Mouse (Mus musculus) CH12.LX (cell line): ENCODE results near the gene Podnl1. TPM values are rescaled to one million over a fixed set of nuclear protein-coding genes. Genes with fewer than 3 reads are reported as not detected.

Source experiments
- DNase-seq: peaks from one replicate; pipeline ENCODE4 v3.0.0-alpha.2; 2013; ENCODE audit errors: extremely low read depth
- H3K27ac ChIP-seq: 2 replicates; pipeline ENCODE4 v1.5.1; 2012; ENCODE audit warnings: low read depth, mild to moderate bottlenecking, control low read depth, moderate library complexity; ENCODE audit not compliant: insufficient read depth
- H3K27me3 ChIP-seq: replicated peaks from 2 replicates; pipeline ENCODE3; 2012; ENCODE audit warnings: inconsistent platforms
- H3K36me3 ChIP-seq, 2 experiments: replicated peaks in 1 of 2; 2 replicates each; pipeline versions ENCODE3 to v1.6.1; 2012; ENCODE audit warnings: inconsistent platforms in 1 of 2, low read length in 1 of 2, mild to moderate bottlenecking in 1 of 2, mixed read lengths in 1 of 2, moderate library complexity in 1 of 2; ENCODE audit not compliant: control insufficient read depth in 1 of 2, insufficient read depth in 1 of 2
- H3K4me1 ChIP-seq, 2 experiments: 2 replicates each; pipeline ENCODE4 v1.6.1; 2012; ENCODE audit warnings: inconsistent platforms in 1 of 2, moderate library complexity in 1 of 2; ENCODE audit not compliant: insufficient read depth in 2 of 2, control insufficient read depth in 1 of 2
- H3K4me2 ChIP-seq: 2 replicates; pipeline ENCODE4 v1.6.1; 2012; ENCODE audit warnings: low read depth, mild to moderate bottlenecking, control low read depth; ENCODE audit not compliant: poor library complexity, insufficient read depth, severe bottlenecking
- H3K4me3 ChIP-seq, 3 experiments: fragments of 150-350 bp in 1 of 3; sonication (generic) in 1 of 3; replicated peaks in 1 of 3; 2 replicates each; pipeline versions ENCODE3 to v1.5.1; 2011 to 2012; ENCODE audit warnings: low read depth in 2 of 3, low read length in 2 of 3, mild to moderate bottlenecking in 2 of 3, moderate library complexity in 2 of 3, control low read depth in 1 of 3, improper control_type of control experiment in 1 of 3, inconsistent platforms in 1 of 3, mixed read lengths in 1 of 3; ENCODE audit not compliant: poor library complexity in 1 of 3
- H3K79me2 ChIP-seq: replicated peaks from 2 replicates; pipeline ENCODE4 v1.6.1; 2012; ENCODE audit warnings: mild to moderate bottlenecking, moderate library complexity; ENCODE audit not compliant: control insufficient read depth, poor library complexity, insufficient read depth, severe bottlenecking; ENCODE audit errors: extremely low read depth
- H3K9ac ChIP-seq: 2 replicates; pipeline ENCODE4 v1.6.1; 2012; ENCODE audit warnings: low read depth, mild to moderate bottlenecking, control low read depth, moderate library complexity; ENCODE audit not compliant: insufficient read depth
- H3K9me3 ChIP-seq: replicated peaks from 2 replicates; pipeline ENCODE3; 2012; ENCODE audit warnings: low read length, inconsistent platforms, mixed read lengths
- CHD1 ChIP-seq: IDR thresholded peaks from 2 replicates; pipeline ENCODE4 v1.6.1; 2012; ENCODE audit warnings: low read depth, low read length, improper control_type of control experiment, inconsistent platforms
- ELF1 ChIP-seq: IDR thresholded peaks from 2 replicates; pipeline ENCODE4 v1.6.1; 2014; ENCODE audit warnings: low read depth, mild to moderate bottlenecking, inconsistent platforms, low read length, improper control_type of control experiment
- EP300 ChIP-seq: IDR thresholded peaks from 2 replicates; pipeline ENCODE4 v1.6.1; 2011; ENCODE audit warnings: low read length, improper control_type of control experiment
- ETS1 ChIP-seq: conservative IDR thresholded peaks from 2 replicates; pipeline ENCODE4 v1.6.1; 2012; ENCODE audit warnings: low read depth, mild to moderate bottlenecking, inconsistent platforms, low read length, improper control_type of control experiment, moderate library complexity
- IRF4 ChIP-seq: IDR thresholded peaks from 2 replicates; pipeline ENCODE4 v1.6.1; 2014; ENCODE audit warnings: low read depth, mild to moderate bottlenecking, inconsistent platforms, low read length, improper control_type of control experiment
- JUN ChIP-seq: IDR thresholded peaks from 2 replicates; pipeline ENCODE4 v1.6.1; 2011; ENCODE audit warnings: low read depth, mild to moderate bottlenecking, low read length, improper control_type of control experiment, moderate library complexity; ENCODE audit not compliant: insufficient read depth
- KAT2A ChIP-seq: IDR thresholded peaks from 2 replicates; pipeline ENCODE4 v1.6.1; 2012; ENCODE audit warnings: low read length, improper control_type of control experiment, inconsistent platforms; ENCODE audit not compliant: insufficient replicate concordance
- MAFK ChIP-seq: IDR thresholded peaks from 2 replicates; pipeline ENCODE4 v1.6.1; 2011; ENCODE audit warnings: low read length, improper control_type of control experiment; ENCODE audit not compliant: insufficient replicate concordance
- MAX ChIP-seq: IDR thresholded peaks from 2 replicates; pipeline ENCODE4 v1.6.1; 2011; ENCODE audit warnings: low read length, improper control_type of control experiment
- MXI1 ChIP-seq: IDR thresholded peaks from 2 replicates; pipeline ENCODE4 v1.6.1; 2011; ENCODE audit warnings: mild to moderate bottlenecking, low read depth, low read length, improper control_type of control experiment
- NELFE ChIP-seq: IDR thresholded peaks from 2 replicates; pipeline ENCODE4 v1.6.1; 2011; ENCODE audit warnings: low read depth, low read length, improper control_type of control experiment
- NRF1 ChIP-seq: IDR thresholded peaks from 2 replicates; pipeline ENCODE4 v1.6.1; 2014; ENCODE audit warnings: low read depth, mild to moderate bottlenecking, inconsistent platforms, low read length, improper control_type of control experiment, moderate library complexity
- RCOR1 ChIP-seq: conservative IDR thresholded peaks from 2 replicates; pipeline ENCODE4 v1.6.1; 2012; ENCODE audit warnings: low read depth, mild to moderate bottlenecking, inconsistent platforms, low read length, improper control_type of control experiment
- SIN3A ChIP-seq: IDR thresholded peaks from 2 replicates; pipeline ENCODE4 v1.6.1; 2012; ENCODE audit warnings: low read length, improper control_type of control experiment, inconsistent platforms
- TCF12 ChIP-seq: IDR thresholded peaks from 2 replicates; pipeline ENCODE4 v1.6.1; 2014; ENCODE audit warnings: low read depth, mild to moderate bottlenecking, inconsistent platforms, low read length, improper control_type of control experiment
- ZC3H11A ChIP-seq: IDR thresholded peaks from 2 replicates; pipeline ENCODE4 v1.6.1; 2012; ENCODE audit warnings: low read depth, mild to moderate bottlenecking, inconsistent platforms, low read length, improper control_type of control experiment
- ZKSCAN1 ChIP-seq: IDR thresholded peaks from 2 replicates; pipeline ENCODE4 v1.6.1; 2012; ENCODE audit warnings: low read depth, inconsistent platforms, low read length, improper control_type of control experiment, borderline replicate concordance
- ZNF384 ChIP-seq: IDR thresholded peaks from 2 replicates; pipeline ENCODE4 v1.6.1; 2012; ENCODE audit warnings: low read depth, low read length, improper control_type of control experiment, inconsistent platforms
- dilution Hi-C: fragments of 300-500 bp; cut with MboI; formaldehyde crosslinking; loops from 2 replicates; pipeline ENCODE4 v1.14.3; 2020; ENCODE audit warnings: low sequenced_read_pairs; ENCODE audit not compliant: extremely low pct_unique_long_range_greater_than_20kb, extremely low pct_ligation_motif_present
- in situ Hi-C: fragments of 300-500 bp; cut with MboI; formaldehyde crosslinking; loops from 3 replicates; pipeline ENCODE4 v1.14.3; 2019; ENCODE audit warnings: low sequenced_read_pairs, low pct_ligation_motif_present, low pct_unique_long_range_greater_than_20kb, mixed read lengths
- polyA plus RNA-seq: library from polyadenylated mRNA; unstranded; fragments of >175 nt; gene quantifications from 2 replicates; pipeline ENCODE4 v1.2.1, GENCODE M21; 2012; ENCODE audit warnings: low read depth; ENCODE audit not compliant: insufficient read length
- total RNA-seq, 2 experiments: library from RNA; depleted of rRNA; stranded (reverse); fragments of 300-350 nt in 1 of 2; fragments of >200 nt in 1 of 2; gene quantifications; 2 replicates each; pipeline ENCODE4 v1.2.3; 2012 to 2014

The Podnl1 gene
- total and polyA plus RNA-seq, 3 experiments = 0.98 to 2.8 (median 2.0) TPM

- TF ChIP-seq RCOR1 (no peak), ETS1 (no peak), NELFE (no peak), TCF12 (no peak), ZNF384 (no peak), MXI1 (no peak), SIN3A (no peak), MAFK (no peak), ZC3H11A (no peak), MAX (no peak), ELF1 (no peak), EP300 (no peak), NRF1 (no peak), KAT2A (no peak), JUN (no peak)
- TF ChIP-seq, all 38 proteins: peak for 0
- Histone ChIP-seq H3K9ac (no peak overlapping the region), H3K9me3 (no peaks in the 10 kb centered on the region), H3K79me2 (no peaks in the 10 kb centered on the region), H3K27me3 (no peaks in the 10 kb centered on the region), H3K27ac (no peak overlapping the region), H3K4me1 (peaks cover 10 to 29% of the 10 kb centered on the region in 2 experiments), H3K36me3 (peaks cover 50 to 83% of the 10 kb centered on the region in 2 experiments), H3K4me3 (no peak overlapping the region), H3K4me2 (no peak overlapping the region)
- dilution Hi-C loops = no loop called here
- in situ Hi-C loops = no loop called here
- DNase-seq = no peak
Observed at GRCm38 (mm10) chr8:84132225-84132624, 6.4 kb downstream of the Podnl1 start.

DNA sequence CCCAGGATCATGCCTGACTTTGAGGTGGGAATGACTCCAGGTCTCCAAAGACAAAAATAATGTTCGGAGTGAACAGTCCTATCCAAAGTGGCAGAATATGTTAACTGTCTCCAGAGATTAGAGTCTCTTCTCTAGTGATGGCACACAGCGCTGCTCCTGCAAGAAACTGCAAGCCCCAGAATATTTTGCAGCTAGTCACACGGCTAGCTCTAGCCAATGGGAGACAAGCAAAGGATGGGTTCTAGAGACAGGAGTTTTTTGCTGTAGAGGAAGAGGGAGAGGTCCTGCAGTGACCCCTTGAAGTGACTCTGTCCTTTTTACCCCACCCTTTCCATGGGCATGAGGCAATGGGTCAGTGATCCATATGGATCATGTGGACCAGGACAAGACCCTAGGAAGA is 12.1 kb downstream of the Podnl1 start:
- DNase-seq = no peak
- no peaks in the 10 kb centered on the region for H3K79me2 ChIP-seq
- no peaks in the 10 kb centered on the region for H3K9me3 ChIP-seq
- no peak overlapping the region for H3K4me3 ChIP-seq
- no peaks in the 10 kb centered on the region for H3K27me3 ChIP-seq
- H3K36me3 ChIP-seq = peaks cover 90 to 98% of the 10 kb centered on the region in 2 experiments
- in situ Hi-C loops (no loop called here), dilution Hi-C loops (no loop called here)
- no peak for TF ChIP-seq ZKSCAN1
- no peak for TF ChIP-seq IRF4
- no peak for TF ChIP-seq EP300
- no peak for TF ChIP-seq SIN3A
- no peak for TF ChIP-seq CHD1
- no peak for TF ChIP-seq NELFE
- TF ChIP-seq MAX = no peak
- no peak overlapping the region for H3K9ac ChIP-seq
- no peak overlapping the region for H3K4me2 ChIP-seq
- no peak overlapping the region for H3K27ac ChIP-seq
- H3K4me1 ChIP-seq = peaks cover 0 to 2% of the 10 kb centered on the region in 2 experiments; a peak in 1 of 4 replicates
